Mouse (Mus musculus) embryo, embryonic 11 days (tissue): ENCODE results near the gene Znrd1as.

Experiments
- DNase-seq: peaks from one replicate; pipeline ENCODE4 v3.0.0-alpha.2; 2015

Gene Znrd1as

DNA sequence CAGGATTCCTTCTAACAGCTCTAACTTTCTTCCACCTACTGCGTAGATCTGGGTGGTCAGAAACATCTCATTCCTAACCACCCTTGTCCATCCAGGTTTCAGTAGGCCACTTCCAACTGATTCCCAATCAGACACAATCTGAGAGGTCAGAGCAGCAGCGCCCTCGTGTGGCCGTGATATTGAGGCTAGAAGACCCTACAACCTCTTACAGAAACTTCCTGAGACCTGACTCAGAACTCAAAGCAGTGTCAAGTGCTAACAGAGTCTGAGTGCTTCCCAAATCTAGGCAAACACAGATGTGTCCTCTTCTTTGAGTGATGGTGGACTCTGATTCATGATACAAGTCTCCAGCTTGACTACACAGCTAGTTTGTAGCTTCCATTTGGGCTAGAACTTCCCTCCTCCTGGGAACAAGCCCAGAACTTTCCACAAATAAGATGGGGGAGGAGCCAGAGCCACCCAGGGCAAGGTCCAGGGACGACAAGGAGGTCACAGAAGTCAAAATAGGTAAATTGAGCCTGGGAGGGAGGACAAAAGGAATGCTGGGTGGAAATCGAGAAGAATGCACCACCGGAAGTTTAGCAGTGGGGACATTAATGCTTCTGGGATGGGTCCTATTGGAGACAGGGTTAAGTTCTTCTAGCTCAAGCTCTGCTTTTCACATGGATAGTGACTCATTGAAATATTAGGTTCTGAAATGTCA is 38.8 kb downstream of the Znrd1as start:
- peak; percentile 91 for DNase-seq

DNA sequence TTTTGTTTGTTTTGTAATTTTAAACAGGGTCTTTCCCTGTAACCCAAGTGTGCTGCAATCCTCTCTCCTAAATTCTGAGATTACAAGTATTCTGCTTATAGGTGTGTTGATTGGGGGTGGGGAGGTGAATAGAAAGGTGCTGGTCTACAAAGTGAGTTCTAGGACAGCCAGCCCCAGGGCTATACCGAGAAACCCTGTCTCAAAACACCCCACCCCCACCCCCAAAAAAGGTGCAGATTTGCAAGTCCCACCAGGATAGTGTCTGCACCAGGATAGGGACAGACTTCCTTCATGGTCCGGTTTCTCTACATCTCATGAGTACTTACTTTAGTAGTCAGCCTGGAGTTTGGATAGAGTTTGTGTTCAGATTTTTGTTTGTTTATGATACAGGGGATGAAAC is 40.1 kb downstream of the Znrd1as start:
- DNase-seq, result no peak

DNA sequence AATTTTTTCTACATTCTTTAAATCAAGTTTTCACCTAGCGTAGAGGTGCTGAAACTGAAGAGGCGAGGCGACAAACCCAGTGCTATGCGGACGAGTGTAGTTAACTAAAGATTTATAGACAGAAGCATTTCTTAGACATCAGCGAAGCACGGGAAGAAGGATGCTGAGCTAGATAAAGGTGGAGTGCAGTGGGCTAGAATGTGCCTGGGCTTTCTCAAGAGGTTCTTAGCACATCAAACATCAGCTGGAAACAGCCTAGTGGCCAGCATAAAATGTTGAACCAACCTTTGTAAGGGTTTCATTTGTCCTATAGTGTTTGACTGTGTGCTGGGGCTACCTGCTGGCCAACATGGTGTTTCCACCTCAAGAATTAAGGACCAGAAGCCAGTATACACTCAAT is 42.5 kb downstream of the Znrd1as start, which contains the start of gene Zfp57:
Zfp57 (plus strand) TSS at position 301 of the 400 bp plus-strand sequence.
- DNase-seq, result no peak

DNA sequence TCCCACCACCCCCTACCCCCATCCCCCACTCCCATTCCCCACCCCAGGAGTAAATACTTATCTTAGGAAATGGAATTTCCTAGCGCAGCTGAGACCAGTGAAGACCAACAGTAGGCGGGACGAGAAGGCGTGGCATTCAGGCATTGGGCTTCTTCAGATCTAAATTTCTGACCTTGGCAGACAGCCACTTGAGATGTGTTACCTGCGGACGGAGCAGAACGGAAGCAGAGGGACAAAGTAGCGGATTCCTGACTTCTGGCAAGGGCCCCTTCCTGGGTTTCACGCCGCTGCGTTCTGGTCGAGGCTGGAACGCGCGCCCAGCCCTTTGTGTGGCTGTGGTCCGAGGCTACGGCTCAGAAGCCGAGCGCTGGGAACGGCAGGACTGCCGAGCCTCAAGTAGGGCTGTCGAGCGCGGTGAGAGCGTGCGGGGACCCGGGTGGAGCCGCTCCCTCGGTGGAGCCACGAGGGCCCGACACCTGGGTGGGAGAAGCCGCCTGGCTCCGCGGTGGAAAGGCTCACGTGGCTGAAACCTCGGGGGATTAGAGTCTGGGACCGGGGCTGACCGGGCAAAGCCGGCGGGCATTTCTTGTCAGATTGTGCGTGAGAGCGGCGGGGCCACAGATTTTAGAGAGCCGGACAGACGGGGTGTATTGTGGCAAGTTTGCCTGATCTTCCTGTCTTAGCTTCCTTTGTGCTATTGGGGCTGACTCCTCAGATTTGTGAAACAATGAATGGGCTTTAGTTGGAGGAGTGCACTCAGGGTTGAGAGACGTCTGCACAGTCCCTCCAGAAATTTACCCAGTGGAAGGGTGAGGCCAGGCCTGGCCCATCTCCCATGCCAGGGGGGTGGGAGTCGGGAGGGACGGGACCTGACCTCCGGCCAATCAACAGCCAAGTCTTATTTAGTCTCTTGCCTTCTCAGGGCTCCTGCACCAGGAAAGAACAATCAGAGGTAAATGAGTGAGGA is 44.3 kb downstream of the Znrd1as start:
- DNase-seq, result peak; percentile 90

DNA sequence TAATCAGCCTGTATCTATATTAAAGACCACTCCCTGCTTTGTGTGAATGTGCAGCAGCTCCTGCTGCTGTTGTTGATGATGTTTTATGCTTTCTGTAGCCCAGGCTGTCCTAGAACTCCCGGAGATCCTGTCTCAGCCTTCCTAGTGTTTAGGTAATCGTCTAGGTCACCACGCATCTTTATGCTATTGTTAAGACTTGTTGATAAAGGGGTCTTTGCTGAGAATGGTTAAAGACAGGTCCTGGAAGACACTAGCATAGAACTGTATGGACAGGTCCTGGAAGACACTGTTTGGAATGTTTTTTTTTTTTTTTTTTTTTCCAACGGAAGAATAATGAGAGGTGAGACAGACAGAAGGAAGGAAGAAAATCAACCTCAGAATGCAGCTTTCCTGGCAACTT is 45.0 kb downstream of the Znrd1as start:
- DNase-seq, result no peak

DNA sequence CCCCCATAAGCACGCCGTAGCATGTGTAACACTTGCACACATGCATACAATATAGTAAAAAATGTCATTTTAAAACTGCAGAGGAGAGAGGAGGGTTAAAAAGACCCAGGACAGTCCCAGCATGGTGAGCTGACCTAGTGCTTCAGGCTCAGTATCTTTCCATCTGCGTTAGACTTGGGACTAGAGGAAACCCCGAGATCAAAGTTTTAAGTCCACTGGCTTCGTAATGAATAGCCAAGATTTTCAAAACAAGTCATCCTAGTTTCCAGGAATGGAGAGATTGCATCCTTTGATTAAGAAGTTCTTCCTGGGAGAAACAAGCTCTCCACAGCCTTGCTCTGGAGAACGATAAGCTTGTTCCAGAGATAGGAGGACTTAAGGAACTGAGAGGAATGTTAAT is 49.8 kb downstream of the Znrd1as start:
- no peak for DNase-seq

DNA sequence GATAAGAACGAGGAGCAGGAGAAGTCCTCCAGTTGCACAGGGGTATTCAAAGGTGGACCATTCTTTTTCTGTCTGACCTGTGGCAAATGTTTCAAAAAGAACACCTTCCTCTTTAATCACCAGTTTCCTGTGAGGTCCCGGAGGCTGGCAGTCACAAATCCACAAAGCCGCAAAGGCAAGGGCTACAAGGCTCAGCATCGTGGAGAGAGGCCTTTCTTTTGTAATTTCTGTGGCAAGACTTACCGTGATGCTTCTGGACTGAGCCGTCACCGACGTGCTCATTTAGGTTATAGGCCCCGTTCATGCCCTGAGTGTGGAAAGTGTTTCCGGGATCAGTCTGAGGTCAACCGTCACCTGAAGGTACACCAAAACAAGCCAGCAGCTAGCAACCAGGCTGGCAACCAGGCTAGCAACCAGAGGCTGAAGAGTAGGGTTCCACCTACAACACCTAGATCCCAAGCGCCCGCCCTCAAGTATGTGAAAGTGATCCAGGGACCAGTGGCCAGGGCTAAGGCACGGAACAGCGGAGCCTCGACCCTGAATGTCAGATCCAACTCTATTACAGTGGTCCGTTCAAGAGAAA is 51.2 kb downstream of the Znrd1as start:
- DNase-seq, result no peak

DNA sequence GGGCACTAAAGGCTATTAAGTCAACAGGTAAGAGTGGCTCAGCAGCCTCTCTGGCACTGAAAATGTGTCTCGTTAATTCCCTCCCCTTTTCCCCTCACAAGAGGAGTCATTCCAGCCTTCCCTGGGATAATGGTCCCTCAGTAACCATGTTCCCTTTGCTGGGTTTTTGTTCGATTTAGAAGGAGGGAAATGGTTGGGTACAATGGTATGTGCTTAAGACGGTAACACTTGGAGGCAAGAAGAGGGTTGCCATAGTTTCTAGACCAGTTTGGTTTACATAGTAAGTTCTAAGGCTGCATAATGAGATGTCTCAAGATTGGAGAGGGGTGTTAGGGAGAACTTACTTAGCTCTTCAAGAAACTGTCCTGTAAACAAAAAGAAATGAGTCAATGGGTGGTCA is 53.3 kb downstream of the Znrd1as start:
- DNase-seq, result no peak

DNA sequence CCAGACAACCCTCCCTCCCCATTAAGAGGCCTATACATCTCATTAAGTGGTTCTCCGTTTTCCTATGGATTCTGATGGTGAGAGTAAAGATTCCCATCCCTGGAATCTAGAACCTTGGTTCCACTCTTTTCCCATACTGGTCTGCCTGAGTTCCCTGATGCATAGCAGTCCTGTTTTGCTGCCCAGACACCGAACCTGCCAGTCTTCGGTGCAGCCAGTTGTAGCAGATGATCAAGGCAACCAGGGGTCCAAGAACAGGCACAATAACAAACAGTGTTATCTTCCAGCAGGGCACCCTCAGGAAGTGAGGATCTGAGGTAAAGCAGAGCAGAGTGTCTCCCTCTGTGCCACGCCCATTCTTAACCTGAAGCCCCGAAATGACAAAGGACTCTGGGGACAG is 53.7 kb downstream of the Znrd1as start:
- DNase-seq, result no peak
